Mouse (Mus musculus): ENCODE data around the gene Commd9. TPM values are rescaled to one million over a fixed set of nuclear protein-coding genes. Genes with fewer than 3 reads are reported as not detected.

Gene Commd9
- total RNA-seq, 2 experiments from 2014 or later, result 33.9 to 38.1 TPM

DNA sequence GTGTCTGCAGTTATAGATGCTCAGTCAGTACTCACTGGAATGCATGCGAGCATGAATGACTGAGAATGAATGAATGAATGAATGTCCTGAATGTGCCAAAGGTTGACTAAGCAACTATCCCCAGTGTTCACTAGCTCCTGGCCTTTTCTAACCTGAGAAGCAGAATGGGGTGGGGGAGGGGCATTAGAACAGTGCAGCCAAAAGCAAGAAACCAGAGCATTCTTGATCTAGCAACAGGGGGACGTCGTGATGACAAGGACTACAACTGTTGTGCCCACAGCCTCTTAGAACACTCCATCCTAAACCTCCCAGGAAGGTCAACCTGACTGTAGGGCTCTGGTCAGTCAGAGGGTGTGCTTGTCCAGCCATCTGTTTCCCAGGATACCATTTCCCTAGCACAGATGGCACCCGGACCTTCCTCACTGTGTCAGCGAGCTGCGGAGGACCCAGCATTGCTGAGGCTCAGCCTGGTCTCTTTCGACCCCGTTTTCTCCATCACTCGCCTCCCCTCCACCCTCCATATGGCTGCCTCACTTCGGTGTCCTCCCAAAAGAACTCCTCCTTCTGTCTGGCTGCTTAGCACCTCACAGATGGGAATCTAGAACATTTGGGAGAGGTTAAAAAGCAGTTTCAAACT lies 21.5 kb downstream of the Commd9 start:
- intact Hi-C loops (cut with DNase I), result loop anchor here (1.0 to 10.0 kb wide), 10 partner anchors 95 to 750 kb away; partner anchors contain the start of genes Fjx1 and Slc1a2

DNA sequence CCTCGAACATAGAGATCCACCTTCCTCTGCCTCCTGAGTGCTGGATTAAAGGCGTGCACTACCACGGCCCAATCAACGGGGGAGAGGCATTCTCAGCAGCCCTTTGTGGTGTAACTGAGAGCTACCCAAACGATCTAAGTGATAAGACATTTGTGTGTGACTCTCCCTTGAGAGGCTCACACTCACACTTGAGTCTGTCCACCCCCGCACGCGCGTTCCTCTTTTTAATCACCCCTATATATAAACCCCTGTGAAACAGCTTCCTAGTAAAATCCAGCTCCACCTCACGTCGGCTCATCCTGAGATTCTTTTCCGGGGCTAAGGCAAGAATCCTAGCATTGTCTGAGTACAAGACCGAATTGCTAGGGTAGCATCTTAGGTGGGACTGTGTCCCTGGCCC lies 22.7 kb downstream of the Commd9 start:
- intact Hi-C loops (cut with DNase I), result loop anchor here (5.0 to 10.0 kb wide), 8 partner anchors 94 to 749 kb away; partner anchors contain the start of gene Slc1a2
- DNase-seq (ENCODE audit: low spot score in 2 of 2), result peak; percentile 25 to 80

More for the DNA sequence above, 21.5 kb downstream of the Commd9 start:
- peak; percentile 38 to 73 for DNase-seq (ENCODE audit: low spot score in 2 of 2)

DNA sequence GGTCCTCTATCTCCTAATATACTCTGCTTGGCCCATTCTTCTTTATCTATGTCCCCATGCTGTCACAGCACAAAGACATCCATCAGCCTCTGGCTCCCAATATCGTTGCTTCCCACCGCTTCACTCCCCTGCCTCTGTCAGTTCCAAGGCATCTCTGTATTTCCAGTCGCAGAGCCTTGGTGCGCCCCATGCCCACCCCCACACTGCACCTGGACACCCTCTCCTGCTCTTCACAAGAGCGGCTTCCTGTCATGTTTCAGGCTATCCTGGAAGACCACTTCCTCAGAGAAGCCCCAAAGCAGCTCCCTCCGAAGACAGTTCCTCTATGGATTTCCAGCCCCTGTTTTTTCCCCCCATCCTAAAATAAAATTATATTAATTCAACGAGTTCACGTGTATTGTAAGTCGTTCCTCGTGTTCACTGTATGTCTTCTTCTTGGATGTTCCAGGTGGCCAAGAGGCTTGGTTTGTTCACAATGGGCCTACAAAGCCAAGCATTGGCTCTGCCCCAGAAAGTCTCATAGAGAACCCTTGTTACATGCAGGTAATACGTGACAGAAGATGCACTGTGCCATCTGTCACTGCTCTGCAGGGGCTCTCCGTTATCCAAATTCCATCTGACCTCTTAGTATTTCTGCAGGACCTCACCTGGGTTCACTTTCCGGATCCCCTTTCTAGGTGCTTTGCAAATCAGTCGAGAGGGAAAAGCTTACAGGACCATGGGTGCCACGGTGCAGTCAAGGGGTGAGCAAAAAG lies 23.5 kb downstream of the Commd9 start:
- DNase-seq (ENCODE audit: low spot score in 2 of 2), result no peak
- intact Hi-C loops (cut with DNase I), result loop anchor here (5.0 to 10.0 kb wide), 8 partner anchors 93 to 748 kb away; partner anchors contain the start of gene Slc1a2

DNA sequence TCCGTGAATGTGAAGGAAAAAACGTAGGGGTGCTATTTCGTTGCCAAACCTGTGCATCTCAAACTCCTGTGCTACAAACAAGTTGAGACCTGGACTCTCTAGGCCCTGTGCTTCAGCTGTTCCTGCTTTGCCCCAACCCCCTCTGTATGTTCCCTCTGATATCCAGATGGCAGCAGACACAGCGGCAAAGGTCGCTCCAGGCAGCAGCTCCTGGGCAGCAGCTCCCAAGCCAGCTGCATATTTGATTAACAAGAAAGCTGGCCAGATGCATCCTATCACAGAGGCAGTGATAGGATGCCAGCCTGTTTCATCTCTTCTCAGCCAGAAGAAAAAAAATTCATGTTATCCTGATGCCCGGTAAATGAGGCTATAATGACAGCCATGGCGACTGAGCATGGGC lies 32.5 kb downstream of the Commd9 start:
- intact Hi-C loops (cut with DNase I), result no loop called here

DNA sequence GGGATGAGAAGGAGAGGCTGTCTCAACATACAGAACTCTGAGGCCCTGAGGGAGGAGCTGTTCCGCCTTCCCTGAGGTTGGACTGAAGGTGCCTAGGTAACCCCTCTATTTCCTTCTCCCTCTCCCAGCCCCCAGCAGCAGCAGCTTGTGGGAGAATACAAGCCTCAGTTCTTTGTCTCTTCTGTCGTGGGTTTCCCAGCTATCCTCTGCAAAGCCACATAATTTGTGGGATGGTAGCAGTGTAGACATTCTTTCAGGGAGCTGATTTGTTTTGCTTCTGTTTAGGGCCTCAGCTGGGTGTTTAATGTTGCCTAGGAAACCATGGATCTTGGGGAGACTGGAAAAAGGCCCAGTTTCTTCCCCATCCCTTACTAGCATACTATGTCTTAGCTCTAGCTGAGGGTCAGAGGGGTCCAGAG lies 34.1 kb downstream of the Commd9 start:
- intact Hi-C loops (cut with DNase I), result no loop called here
- DNase-seq (ENCODE audit: low spot score in 2 of 2), result peak in 1 of 2 experiments; percentile 12

More for the DNA sequence above, 32.5 kb downstream of the Commd9 start:
- no peak for DNase-seq (ENCODE audit: low spot score in 2 of 2)

DNA sequence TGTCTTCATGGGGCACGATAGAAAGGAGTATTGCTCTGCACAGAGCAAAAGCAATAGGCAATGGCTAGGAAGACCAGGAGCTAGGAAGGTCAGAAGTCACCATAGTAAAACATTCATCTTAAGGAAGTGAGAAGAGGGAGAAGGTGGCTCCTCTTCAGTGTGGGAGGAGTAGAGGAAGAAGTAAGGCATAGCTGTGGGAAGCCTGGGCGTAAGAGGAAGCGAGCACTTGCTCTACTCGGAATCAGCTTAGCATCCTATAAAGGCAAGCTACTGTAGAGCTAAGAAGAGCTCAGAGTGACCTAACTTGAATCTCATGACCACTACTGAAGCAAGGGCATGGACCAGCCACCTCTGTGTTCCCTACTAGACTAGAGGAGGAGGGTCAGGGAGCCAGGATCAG lies 36.3 kb downstream of the Commd9 start:
- DNase-seq (ENCODE audit: low spot score in 2 of 2), result no peak
- intact Hi-C loops (cut with DNase I), result no loop called here

DNA sequence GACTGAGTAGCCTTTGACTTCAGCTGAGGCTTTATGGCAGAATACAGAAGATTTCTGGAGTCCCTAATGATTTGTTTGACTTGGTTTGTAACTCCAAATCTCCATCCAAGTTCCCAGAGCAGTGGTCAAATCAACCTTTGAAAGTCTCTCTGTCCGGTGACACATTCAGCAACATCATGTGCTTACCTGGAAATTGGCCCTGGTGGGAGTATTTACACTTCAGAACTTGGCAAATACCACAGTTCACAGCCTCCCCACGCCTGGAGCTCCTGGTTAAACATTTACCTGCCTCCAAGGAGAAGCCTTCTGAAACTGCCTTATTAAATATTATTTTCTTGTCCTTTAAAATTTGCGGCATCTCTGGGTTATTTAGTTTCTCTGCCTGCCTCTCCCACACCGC lies 37.1 kb downstream of the Commd9 start:
- intact Hi-C loops (cut with DNase I), result no loop called here
- DNase-seq (ENCODE audit: low spot score in 2 of 2), result no peak

DNA sequence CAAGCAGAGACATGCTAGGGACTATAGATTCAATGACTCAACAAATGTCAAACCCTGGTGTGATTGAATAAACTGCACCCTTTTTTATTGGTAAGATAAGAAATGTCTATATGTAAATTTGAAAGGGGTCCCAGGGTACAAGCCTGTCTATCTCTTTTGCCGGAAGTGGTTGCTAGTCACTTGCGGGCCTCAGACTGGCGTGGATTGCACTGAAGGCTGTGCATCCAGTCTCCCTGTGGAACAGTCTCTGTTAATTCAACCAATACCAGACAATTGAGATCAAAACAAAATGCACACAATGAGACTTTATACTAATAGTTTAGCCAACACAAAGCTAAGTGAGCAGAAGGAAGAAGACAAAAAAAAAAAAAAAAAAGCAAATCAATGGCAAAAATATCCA lies 39.1 kb downstream of the Commd9 start:
- intact Hi-C loops (cut with DNase I), result no loop called here
- DNase-seq (ENCODE audit: low spot score in 2 of 2), result no peak

DNA sequence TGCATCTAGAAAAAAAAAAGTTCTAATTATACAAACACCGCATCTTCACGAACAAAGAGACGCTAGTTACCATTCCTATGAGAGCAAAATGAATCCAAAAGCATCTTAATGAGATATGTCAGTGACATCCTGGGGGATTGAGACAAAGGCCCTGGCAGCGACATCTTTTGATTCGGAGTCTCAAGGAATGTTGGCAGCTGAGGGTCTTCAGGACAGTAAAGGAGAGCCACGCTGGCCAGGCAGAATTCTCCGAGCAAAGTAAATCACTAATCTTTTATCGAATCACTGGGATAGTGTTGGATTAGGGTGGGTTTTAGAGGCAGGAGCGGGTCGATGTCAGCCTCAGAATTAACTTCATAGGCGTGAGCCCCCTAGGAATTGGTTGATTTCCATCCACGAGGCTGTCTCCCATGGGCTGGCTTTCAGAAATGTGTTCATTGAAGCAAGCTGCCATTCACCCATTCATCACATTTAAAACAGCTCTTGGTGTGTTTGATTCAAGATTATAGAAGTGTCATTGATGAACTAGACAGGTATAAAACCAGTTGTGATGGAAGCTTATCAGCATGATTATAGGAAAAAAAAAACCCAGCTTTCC lies 39.6 kb downstream of the Commd9 start:
- intact Hi-C loops (cut with DNase I), result no loop called here

DNA sequence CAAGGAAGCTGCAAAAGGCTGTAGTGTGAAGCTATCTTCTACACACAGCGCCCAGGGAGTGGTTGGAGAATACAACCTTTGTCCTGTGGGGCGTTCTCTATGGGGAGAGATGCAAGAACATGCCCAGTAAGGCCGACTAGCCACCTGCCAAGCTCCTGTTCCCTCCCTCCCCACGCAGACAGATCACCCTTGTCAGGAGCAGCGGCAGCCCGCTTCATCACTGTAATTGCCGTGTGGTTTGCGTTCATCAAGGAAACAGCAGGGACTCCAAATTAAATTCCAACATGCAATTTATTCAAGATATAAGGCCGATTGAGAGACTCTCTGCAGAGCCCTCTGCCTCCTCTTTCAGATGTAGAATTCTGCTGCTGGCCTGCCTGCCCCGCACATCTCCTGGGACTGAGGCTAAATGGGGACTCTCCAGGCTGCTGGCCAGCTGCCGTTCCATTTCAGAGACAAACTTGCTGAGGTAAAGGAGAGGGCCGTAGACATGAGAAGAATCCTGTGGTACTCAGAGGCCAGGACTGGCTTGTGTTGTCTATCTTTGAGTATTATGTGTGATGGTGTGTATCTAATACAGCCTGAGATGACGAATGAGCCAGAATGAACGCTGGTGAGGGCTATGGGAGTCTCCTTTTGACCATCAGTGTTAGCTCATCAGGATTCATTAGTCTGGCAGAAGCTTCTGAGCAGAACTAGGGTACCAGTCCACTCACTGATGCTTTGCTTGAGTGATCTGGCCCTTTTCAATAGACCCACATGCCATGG lies 46.3 kb downstream of the Commd9 start:
- intact Hi-C loops (cut with DNase I), result no loop called here
- DNase-seq (ENCODE audit: low spot score in 2 of 2), result no peak

More for the DNA sequence above, 39.6 kb downstream of the Commd9 start:
- no peak for DNase-seq (ENCODE audit: low spot score in 2 of 2)

DNA sequence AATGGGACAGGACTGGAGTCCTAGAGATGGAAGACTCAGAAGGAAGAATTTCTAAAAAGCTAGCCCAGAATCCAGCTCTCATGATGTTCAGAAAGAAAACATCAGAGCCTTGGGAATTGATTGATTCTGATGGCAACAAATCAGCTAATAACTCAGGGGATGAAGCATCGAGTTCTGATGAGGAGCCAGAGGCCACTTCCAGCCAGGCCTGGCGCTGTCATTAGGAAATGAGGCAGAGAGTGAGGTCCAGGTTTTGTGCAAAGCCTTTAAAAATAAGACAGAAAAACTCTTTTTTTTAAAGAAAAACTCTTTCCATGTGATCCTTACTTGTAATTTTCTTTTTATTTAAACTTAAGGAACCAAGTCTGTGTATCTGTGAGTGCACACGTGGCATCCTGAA lies 47.3 kb downstream of the Commd9 start:
- intact Hi-C loops (cut with DNase I), result no loop called here
- DNase-seq (ENCODE audit: low spot score in 2 of 2), result no peak

DNA sequence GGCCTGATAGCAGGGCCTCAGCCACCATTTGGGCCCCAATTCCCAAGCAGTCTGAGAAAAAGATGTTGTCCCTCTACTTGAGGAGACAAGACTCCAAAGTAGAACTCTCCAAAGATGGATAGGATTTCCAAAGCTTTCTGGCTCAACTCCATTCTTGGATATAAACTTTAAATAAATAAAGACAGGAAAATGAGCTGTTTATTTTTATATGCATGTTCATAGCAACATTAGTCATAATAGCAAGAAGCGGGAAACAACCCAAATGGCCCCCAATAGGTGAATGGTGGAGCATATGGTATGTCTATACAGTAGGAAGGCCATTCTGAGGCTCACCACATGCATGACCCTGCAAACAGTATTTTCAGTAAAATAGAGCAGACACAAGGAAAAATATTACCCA lies 49.0 kb downstream of the Commd9 start:
- intact Hi-C loops (cut with DNase I), result no loop called here
- DNase-seq (ENCODE audit: low spot score in 2 of 2), result no peak

DNA sequence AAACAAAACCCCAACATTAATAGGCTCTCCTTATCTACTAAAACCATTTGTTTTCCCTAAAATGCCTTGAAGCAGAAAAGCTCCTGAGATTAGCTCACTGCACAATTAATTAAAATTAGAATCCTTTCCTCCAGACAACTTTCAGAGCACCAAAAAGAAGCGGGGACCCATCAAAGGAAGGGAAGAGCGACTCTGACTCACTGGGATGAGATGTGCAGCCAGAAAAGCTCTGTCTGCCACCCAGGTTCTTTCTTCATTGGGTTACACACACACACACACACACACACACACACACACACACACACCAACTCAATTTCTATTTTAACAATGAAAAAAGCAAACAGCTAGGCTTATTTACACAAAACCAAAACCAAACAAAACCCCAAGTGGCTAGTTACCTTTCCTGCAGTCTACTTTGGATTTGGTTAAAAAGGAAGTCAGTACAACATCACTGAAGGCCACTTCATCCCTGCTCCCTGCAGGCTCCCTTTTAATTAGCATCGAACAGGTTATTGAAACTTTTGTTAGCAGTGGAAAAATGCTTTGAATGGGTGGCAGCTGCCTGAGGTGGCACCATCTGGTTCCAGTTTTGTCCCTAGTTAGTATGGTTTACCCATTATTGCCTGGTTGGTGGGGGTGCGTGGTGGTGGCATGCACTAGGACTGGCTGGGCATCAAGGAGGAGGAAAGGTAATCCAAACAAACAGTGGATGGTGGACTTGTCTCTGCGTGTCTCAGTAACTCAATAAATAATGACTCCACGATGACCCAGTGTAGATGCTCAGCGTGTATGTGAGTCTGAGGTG lies 64.9 kb downstream of the Commd9 start:
- peak in 1 of 2 experiments; percentile 30 for DNase-seq (ENCODE audit: low spot score in 2 of 2)
- intact Hi-C loops (cut with DNase I), result no loop called here

Other genes with a start within 250 kb of the Commd9 start
- gene Rag1, start 236.7 kb upstream of the Commd9 start, total RNA-seq (2021), result under 1 TPM; 0.18 to 0.37 TPM
- 10 to 100 TPM; 24.7 to 28.3 TPM for gene B230118H07Rik, start 236.7 kb upstream of the Commd9 start, total RNA-seq (2021)
- gene Traf6, start 207.8 kb upstream of the Commd9 start, total RNA-seq (2021), result 10 to 100 TPM in 1 of 2 experiments, 1 to 10 TPM in 1; 9.9 to 11.7 TPM
- gene Prr5l, start 3.2 kb upstream of the Commd9 start, total RNA-seq (2021), result 1 to 10 TPM; 7.7 to 7.8 TPM

All from left cerebral cortex, postnatal 25 days (tissue).